Mouse (Mus musculus) layer of hippocampus, adult 18-20 months (tissue): ENCODE data around the gene Foxn3. TPM values are rescaled to one million over a fixed set of nuclear protein-coding genes. Genes with fewer than 3 reads are reported as not detected.
A peak's percentile ranks its signal among the peaks of the same experiment; 100 is the strongest.

Experiments
- DNase-seq, 2 experiments: peaks; one replicate each; pipeline ENCODE4 v3.0.0; 2022; ENCODE audit warnings: low spot score in 2 of 2
- total RNA-seq, 2 experiments: library from RNA; stranded (reverse); gene quantifications; 2 replicates each; pipeline ENCODE4 v1.2.3; 2021

Gene Foxn3
- total RNA-seq, 2 experiments from 2014 or later, result 51.4 to 54.4 TPM

DNA sequence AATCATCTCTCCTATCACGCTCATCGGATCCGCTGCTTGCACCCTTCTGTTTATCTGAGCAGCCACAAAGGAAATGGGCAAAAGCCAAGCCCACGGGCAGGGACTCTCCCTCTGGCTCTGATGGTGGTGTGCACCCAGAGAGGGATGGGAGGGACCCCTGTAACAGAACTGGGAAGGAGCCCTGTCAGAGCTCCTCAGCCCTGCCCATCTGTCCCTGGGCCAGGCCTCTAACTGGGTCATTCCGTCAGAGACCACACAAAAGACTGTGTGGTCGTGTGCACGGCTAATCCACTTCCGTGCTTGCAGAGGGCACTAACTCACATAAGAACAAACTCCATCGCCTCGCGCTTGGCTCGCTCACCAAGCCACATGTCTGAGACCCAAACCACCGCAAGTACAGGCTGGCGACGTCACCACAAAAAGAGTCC lies 95.5 kb downstream of the Foxn3 start:
- no peak for DNase-seq

DNA sequence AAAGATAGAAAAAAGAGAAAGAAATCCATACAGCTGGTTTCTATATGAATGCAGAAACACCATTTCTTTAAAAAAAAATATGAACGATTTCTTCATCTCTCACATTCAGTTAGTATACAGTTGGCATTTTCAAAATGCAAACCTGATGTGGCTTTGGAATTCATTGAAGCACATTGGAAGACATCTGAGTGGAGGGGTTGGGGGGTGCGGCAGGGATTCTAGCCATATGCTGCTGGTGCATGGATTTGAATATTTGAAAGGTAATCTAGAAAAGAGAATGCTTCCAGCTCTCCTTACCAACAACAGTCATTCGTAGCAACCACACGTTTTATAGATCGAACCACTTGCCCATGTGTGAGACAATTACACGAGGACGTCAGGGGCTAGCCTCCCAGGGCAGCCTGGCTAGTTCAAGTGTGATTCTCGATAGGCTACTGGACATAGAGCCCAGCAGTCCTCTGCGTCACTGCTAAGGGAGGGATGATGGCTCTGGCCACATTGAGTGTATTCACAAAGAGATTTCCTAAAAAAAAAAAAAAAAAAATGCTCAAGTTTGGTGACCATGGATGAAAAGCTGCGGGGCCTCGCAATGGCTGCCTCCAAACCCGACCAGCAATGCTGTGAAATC lies 96.0 kb downstream of the Foxn3 start:
- DNase-seq, result no peak

DNA sequence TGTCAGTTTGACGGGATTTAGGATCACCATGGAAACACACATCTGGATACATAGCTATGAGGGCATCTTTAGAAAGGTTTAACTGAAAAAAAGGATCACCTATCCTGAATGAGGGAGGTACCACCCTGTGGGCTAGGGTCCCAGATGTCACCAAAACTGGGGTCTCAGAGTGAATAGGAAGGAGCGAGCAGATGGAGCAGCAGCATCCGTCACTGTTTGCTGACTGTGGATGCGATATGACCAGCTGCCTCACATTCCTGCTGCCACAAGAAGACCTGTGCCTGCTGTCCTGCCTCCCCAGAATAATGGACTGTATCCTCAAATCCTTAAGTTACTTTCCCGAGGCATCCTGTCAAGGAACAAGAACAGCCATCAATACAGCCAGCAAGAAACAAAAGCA lies 97.0 kb downstream of the Foxn3 start:
- DNase-seq, result no peak

DNA sequence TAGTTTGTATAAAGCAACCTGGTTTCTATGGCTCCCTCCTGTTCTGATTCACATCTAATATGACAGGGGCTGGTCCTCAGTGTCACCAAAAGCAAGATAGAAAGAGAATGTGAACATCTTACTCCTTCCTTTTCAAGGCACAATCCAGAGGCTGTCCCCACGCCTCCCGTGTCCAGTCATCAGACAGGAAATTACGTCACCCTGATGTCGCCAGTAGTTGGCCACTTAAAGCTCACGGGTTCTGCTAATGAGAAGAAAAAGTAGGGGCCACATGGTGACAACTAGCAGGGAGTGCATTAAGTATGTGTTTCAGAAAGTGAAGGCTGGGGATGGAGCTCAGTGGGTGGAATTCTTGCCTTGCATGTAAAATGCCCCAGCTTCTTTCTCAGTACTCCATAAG lies 99.1 kb downstream of the Foxn3 start:
- no peak for DNase-seq

DNA sequence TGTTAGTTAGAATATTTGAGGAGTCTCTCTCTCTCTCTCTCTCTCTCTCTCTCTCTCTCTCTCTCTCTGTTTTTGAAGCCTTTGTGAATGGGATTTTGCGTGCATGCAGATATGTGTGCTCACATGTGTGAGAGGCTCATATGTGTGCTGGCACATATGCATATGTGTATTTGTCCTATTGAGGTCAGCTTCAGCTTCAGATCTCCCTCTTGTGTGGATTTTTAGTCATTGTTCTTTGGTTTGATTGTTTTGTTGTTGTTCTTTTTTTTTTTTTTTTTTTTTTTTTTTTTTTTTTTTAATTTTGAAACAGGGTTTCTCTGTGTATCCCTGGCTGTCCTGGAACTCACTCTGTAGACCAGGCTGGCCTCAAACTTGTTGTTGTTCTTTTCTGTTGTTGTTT lies 100.5 kb downstream of the Foxn3 start:
- no peak for DNase-seq

DNA sequence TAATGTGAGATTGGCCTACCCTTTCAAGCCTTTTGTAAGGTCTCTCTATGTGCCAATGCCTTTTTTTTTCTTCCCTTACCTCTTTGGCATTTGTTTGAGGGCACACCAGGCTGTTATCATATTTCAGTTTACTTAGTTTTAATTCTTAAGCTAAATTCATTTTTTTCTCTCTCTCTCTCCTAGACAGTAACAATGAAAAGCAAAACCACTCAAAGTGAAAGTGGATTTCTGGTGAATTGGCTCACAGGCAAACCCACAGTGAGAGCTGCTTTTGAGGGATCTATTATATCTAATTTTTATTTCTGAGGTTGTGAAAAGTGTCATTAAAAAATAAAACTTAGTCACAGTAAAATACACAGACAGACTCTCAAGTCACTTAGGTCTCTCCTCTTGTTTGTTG lies 101.1 kb downstream of the Foxn3 start:
- no peak for DNase-seq

DNA sequence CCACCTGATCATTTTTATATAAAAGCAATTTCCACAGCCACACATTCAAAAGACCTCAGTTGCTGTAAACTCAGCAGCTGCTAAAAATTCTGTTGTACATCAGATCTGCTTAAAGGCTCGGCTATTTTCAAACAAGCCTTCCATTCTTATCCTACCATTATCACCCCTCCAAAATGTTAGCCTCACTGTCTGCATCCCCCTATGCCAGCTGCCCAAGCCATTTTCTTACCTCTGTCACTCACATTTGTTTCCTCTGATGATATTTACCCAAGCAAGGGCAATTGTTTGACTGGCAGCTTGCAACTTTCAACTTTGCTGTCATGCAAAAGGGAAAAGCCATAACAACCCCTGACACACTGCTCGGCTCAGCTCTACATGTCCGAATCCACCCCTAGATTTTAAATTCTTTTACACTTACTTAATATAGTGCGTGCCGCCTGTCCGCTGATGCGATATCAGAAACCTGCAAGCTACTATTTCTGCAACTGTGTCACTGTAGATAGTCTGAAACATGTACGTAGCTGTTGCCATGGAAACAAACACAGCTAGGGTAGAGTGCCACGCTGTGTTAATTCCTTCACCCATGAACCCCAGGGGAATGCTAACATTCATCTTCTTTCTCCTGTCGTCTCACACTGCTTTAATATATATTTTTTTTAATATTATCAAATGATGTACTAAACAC lies 105.7 kb downstream of the Foxn3 start:
- DNase-seq, result peak in 1 of 2 experiments; percentile 56

DNA sequence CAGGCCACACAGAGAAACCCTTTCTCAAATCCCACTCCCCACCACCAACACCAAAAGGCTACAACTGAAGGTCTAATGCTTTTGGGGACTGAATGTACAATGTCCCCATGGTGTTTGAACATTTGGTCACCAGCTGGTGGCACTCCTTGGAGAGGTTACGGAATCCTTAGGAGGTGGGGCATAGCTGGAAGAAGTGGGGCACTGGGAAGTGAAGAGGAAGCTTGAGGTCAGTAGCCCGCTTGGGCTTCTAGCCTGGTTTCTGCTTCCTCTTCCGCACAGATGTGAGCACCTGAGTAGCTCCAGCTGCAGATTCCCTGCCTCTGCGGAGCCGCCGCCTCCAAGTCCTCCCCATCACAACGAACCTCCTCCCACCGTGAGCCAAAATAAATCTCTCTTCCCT lies 107.8 kb downstream of the Foxn3 start:
- no peak for DNase-seq

DNA sequence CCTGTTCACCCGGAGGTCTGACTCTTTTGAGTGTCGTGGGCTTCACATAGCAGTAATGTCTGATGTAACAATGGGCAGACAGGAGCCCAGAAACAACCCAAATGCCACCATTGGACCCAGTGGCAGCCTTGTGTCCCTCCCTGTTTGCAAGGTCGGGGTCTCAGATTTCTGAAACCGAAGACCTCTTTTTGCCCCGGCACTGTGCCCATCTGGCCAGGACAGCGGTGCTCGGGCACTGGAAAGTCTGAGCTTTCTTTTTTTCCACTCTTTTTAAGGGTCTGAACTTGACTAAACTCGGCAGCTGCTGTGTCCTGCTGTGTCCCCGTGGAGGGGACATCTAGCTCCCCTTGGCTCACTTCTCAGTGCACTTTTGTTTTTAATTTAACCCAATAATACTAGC lies 109.0 kb downstream of the Foxn3 start:
- DNase-seq, result no peak

DNA sequence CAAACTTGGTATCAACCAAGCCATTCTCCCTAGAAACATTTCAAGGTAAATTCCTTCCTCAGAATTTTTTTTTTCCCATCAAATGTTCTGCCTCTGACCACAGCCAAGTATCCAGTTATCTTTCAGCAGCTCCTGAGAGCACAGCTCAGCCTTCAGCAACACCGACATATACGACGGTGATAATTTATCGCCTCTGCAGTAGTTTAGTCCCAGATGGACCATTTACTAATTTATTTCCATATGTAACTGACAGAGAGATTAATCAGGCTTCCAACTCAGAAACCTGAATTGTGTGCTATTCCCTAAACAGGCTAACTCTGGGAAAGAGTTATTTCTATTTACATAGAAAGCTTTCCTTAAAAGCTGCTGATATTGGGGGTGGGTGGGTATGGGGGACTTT lies 109.6 kb downstream of the Foxn3 start:
- no peak for DNase-seq

DNA sequence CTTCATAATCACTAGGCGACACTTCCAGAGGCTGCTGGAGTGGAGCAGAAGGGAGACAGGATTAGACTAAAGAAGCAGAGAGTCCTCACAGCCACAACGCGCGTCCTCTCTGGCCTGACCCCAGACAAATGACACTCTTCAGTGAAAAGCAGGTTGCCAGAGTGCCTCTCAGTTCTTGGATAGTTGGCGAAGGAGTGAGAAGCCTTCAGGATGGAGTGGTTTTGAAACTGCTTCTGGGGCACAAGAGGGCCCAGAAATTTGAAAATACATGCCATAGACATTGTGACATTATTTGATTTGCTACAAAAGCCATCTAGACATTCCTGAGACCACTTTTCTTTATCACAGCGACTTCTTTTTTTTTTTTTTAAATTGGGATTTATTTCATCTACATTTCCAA lies 113.3 kb downstream of the Foxn3 start:
- no peak for DNase-seq

DNA sequence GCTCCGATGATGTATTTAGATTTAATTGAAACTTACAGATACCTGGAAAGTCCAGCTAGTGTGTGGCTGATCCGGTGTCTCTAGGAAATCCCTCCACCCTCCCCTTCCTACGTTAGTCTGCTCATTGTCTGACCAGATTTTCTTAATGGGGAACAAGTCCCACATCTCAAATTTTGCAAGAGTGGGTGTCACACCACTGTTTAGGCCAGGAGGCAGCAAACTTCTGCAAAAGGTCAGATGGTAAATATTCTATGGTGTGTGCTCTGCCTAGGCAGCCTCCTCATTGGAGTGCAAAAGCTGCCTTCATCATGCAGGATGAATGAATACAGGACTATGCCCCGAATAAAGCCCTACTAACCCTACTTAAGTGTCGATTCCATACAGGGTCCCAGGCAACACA lies 115.6 kb downstream of the Foxn3 start:
- no peak for DNase-seq

DNA sequence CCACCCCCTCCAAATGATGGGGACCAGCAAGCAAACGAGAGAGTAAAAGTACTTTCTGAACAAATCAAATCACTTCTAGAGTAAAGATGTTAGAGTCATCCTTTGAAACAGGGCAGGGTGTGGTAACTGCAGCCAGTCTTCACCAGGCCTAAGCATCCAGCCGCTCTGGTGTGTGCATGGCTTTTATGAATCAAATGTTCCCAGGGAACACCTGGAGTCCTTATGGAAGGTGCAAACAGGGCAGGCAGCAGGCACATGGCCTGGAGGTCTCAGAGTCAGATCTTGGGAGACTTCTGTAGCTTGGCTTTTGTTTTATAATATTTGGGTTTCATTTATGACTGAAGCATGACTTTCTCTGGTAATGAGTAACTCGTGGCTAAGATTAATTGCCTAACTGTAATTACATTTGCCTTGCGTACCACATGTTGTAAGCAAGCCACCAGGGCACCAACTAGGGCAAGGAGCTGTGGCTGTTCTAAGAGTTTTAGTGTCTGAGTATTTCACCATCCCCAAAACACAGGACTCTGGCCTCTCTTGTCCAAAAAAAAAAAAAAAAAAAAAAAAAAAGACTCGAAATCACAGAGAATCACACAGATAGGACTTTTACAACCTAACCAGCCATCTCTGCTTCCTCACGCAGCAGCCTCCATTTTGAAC lies 118.2 kb downstream of the Foxn3 start:
- no peak for DNase-seq

DNA sequence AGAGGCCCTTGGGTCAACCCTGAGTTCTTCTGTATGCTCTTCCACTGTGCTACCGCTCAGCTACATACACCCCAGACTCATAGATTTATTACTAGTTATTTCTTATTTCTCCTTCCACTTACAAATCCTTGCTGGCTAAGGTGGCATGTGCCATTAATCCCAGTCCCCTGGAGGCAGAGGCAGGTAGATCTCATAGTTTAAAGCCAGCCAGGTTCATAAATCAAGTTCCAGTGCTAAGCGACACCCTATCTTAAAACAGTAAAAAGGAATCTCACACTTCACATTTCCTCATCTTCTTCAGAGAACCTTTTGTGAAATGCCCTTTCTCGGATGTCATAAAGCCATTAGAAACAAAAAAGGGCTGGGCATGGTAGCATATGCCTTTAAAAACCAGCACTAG lies 120.6 kb downstream of the Foxn3 start:
- no peak for DNase-seq

DNA sequence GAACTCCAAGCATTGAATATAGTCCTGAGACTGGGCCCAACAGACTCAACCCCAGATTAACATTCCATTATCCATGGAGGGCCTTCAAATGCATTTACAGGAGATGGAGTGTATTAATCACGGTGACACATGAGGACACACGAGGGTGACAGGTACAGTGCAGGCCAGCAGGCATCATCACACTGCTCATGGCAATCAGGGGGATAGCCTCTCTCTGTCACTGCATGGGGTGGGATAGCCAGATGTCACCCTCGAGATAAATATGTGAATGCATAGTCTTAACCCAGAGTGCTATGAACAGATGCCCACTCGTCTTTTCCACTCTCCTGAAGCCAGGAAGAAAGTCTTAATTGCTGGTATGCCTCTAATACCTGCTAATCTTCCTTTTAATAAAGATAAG lies 122.4 kb downstream of the Foxn3 start:
- DNase-seq, result no peak

DNA sequence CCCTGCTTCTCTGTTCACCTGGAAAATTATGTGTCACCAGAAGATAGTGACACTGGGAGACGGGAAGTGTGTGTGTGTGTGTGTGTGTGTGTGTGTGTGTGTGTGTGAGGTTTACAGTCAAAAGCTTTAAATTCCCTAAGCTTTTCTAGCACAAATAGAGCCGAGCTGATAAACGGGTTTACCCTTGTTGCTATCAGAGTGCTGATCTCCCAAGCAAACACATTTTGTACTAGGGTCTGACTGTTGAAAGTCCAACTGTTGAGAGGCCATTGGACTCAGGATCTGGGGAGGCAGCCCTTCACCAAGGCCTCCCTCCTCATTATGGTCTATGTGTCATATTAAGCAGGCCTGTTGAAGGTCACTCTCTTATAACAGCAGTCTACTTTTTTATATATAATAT lies 123.4 kb downstream of the Foxn3 start:
- no peak for DNase-seq

DNA sequence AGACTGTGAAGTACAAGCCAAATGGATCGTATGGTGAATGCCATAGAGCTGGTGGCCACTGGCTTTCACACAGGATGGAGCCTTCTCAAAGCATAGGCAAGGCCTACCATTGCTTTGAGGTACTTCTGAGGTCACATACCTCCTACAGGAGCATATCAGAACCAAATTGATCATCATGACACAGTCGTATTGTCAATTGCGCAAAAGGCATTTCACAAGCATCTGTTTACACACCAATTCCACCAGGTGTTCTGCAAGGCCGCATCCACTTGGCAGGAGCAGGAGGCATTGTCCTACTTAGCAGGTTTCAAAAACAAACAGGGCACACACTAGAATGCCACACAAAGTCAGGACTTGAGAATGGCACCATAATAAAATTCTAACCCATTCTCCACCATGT lies 128.2 kb downstream of the Foxn3 start:
- DNase-seq, result no peak

DNA sequence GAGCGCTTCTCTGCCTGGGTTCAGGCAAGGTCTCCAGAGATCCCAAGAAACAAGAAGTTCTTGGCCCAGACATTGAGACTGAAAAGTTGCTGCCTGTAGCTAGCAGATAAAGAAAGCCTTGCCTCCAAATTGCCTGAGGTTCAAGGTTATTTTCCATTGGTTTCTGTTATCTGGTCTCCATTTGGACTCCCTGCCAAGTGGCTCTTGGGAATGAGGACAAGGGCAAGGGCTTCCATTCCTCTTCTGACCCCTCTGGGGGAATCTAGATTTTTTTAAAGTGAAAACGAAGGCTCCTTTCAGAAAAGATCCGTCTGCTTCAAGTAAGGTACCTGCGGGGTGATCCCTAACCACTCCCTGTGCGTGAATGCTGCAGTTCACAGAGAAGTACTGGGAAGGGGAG lies 130.0 kb downstream of the Foxn3 start:
- no peak for DNase-seq

DNA sequence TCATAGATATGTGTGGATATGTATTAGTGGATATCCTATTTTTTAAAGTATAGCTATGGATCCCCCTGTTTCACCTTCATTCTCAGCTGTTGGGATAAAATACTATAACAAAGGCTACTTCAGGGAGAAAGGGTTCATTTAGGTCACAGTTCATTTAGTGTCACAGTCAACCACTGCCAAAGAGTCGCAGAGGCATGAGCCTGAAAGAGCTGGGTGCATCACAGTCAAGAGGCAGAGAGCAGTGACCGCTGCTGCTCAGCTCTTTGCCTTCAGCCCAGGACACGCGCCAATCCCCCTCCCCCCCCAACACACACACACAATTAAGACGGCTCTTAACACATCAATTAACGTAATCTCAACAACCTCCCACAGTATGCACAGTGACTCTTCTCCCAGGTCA lies 131.8 kb downstream of the Foxn3 start:
- DNase-seq, result no peak

DNA sequence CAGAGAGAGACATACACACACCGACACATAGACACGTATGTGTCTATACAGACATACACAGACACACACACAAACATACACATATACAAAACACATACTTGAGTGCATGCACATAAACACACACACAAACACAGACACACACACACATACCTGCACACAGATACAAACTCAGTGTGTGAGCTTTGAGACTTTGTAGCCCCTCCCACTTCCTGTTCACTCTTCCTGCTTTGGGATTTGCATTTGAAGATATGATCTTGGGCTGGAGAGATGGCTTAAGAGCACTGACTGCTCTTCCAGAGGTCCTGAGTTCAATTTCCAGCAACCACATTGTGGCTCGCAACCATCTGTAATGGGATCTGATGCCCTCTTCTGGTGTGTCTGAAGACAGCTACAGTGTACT lies 132.4 kb downstream of the Foxn3 start:
- DNase-seq, result no peak

DNA sequence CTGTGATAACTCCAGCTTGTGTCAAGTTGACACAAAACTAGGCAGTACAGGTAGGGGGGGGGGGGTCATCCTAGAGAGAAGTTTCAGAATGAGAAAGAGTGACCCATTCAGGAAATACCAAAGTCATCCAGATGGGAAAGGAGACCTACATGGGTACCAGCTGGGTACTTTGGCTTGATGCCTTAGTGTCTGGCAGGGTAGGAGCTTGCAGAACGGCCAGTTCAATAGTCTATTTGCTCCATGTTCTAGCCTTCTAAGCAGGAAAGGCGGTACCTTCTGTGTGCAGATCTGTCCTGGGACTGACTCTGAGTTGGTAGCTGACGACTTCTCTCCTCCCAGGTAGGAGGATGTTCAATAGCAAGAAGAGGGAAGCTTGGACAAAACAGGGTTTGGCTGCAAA lies 134.3 kb downstream of the Foxn3 start:
- no peak for DNase-seq

DNA sequence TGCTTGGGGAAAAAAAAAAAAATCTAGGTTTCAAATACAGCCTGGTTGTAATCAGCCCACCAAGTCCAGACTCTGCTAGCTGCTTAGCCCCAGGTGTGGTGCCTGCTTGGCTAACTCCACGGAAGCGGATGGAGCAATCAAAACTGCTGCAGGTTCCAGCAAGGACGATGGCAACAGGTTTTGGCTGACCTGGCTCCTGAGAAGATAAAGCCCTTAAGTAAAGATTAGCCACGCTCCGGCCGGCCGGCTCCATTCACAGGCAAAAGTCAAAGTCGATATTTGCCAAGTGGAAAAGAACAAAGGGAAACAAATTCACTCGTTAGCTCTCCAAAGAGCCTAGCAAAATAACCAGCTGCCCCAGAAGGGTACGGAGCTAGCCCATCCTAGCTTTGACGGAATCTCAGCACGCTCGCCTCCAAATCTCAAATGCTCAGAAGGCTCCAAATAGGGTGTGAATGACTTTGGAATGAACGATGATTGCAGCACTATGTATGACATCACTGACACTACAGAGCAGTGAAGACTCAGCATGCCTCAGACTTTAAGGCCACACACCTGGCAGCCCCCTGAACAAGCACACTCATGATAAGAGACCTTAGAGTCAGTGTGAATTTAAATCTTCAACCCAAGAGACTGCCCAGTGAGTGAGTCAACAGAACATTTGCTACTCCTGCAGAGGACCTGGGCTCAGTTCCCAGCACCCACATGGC lies 137.0 kb downstream of the Foxn3 start:
- no peak for DNase-seq
